Mouse (Mus musculus) erythroblast, embryonic 14.5 days (primary cell): ENCODE results near the gene Atp6v0a2.

Source experiments
- GATA1 ChIP-seq: IDR thresholded peaks from 2 replicates; pipeline ENCODE4 v1.6.1; 2012; ENCODE audit warnings: low read length, inconsistent platforms, mixed read lengths
- TAL1 ChIP-seq: IDR thresholded peaks from 3 replicates; pipeline ENCODE4 v1.6.1; 2012; ENCODE audit warnings: low read length, inconsistent platforms, mixed read lengths

DNA sequence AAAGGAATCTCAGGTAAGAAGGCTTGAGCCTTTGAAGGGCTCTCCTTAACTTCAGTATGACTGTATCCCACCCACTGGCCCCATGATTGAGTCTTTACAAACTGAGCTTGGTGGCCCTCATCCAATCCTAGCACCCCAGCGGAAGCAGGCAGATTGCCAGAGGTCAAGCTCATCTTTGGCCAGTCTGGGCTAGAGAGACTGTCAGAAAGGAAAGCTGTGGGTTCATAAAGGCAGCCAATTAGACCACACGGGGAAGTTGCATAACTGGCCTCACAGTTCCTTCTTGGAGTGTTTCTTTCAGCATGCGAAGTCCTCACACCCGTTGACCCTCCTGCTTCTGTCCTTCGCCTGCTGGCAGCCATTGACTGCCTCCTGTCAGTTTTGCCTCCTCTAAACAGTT, 45.9 kb upstream of the Atp6v0a2 start:
- TF ChIP-seq GATA1 = no peak
- no peak for TF ChIP-seq TAL1
